9 mouse cellular contexts compared by ENCODE assay signal in genomic region chr6:3496210-3496609, GRCm38 (mm10). TPM values are rescaled to one million over a fixed set of nuclear protein-coding genes. Genes with fewer than 3 reads are reported as not detected.
DNase-seq lines count a peak whose midpoint lies in the region; ATAC-seq and TF ChIP-seq lines count a peak whose summit lies in the region.
"Had no signal": no experiment of that assay in that cellular context is flagged by ENCODE, and none has a peak within 500 bp of the region (broad histone marks: within the 10 kb centered on the region; RNA-seq: fewer than 3 reads in every experiment).

No protein-coding gene starts in this region.

- H3K27ac ChIP-seq in midbrain, postnatal 0 days (ENCODE audit: low read depth, low read length) = no peak overlapping the region
- H3K27ac ChIP-seq in midbrain, embryonic 10.5 days (replicated peaks) = no peak overlapping the region
- H3K27ac ChIP-seq: embryonic facial prominence, embryonic 12.5 days had no signal

- TF ChIP-seq CTCF in midbrain, postnatal 0 days (IDR thresholded peaks at IDR 0.05) = peak; percentile 84

- WGBS in midbrain, postnatal 0 days = 7% methylated on average over 2 of the region's 2 CpGs
- 5% methylated on average over 2 of the region's 2 CpGs for WGBS in midbrain, embryonic 10.5 days

- no peaks in the 10 kb centered on the region for H3K27me3 ChIP-seq in midbrain, postnatal 0 days (ENCODE audit: insufficient read depth, low read length)
- no peaks in the 10 kb centered on the region for H3K27me3 ChIP-seq in midbrain, embryonic 10.5 days (ENCODE audit: low read depth, poor library complexity, severe bottlenecking)
- H3K27me3 ChIP-seq: embryonic facial prominence, embryonic 12.5 days had no signal

- DNase-seq in heart, adult 8-10 months (ENCODE audit: low spot score) = peak; percentile 49
- no peak for DNase-seq in heart, postnatal 25 days (ENCODE audit: low spot score)
- peak; percentile 92 for DNase-seq in midbrain, postnatal 0 days (ENCODE audit: low spot score)
- no peak for DNase-seq in midbrain, embryonic 10.5 days (ENCODE audit: low spot score)
- DNase-seq in MN1 (ENCODE audit: low spot score) = peak; percentile 69
- peak; percentile 7 to 57 for DNase-seq in heart, postnatal 14 days
- DNase-seq in thymus, postnatal 14 days = peak; percentile 55
- DNase-seq in urinary bladder, postnatal 36 days (ENCODE audit: low spot score in 2 of 2) = no peak

- intact Hi-C loops in heart, postnatal 25 days (cut with DNase I) = loop anchor here (5.0 kb wide), 1 partner anchor 591 kb away; the partner anchor contains the start of gene Bet1
- intact Hi-C loops in heart, postnatal 14 days (cut with DNase I) = no loop called here

- H3K4me3 ChIP-seq in midbrain, postnatal 0 days (ENCODE audit: low read depth, low read length) = no peak overlapping the region
- H3K4me3 ChIP-seq in midbrain, embryonic 10.5 days = no peak overlapping the region
- H3K4me3 ChIP-seq: embryonic facial prominence, embryonic 12.5 days had no signal

- no peaks in the 10 kb centered on the region for H3K9me3 ChIP-seq in midbrain, postnatal 0 days (ENCODE audit: low read length)
- no peaks in the 10 kb centered on the region for H3K9me3 ChIP-seq in midbrain, embryonic 10.5 days (replicated peaks)
- H3K9me3 ChIP-seq: embryonic facial prominence, embryonic 12.5 days had no signal

- H3K36me3 ChIP-seq in midbrain, postnatal 0 days (ENCODE audit: insufficient read depth, low read length) = no peaks in the 10 kb centered on the region
- H3K36me3 ChIP-seq in midbrain, embryonic 10.5 days = no peaks in the 10 kb centered on the region
- H3K36me3 ChIP-seq: embryonic facial prominence, embryonic 12.5 days had no signal

- H3K9ac ChIP-seq in midbrain, postnatal 0 days (replicated peaks; ENCODE audit: low read length, poor library complexity, severe bottlenecking) = no peak overlapping the region
- H3K9ac ChIP-seq: embryonic facial prominence, embryonic 12.5 days had no signal

- H3K4me1 ChIP-seq in midbrain, postnatal 0 days (ENCODE audit: insufficient read depth, low read length) = peaks cover 2% of the 10 kb centered on the region; the same call in 1 of the 2 replicates
- peaks cover 17% of the 10 kb centered on the region for H3K4me1 ChIP-seq in midbrain, embryonic 10.5 days

- H3K4me2 ChIP-seq in midbrain, postnatal 0 days (ENCODE audit: low read depth, low read length, poor library complexity, severe bottlenecking) = no peak overlapping the region
- H3K4me2 ChIP-seq: embryonic facial prominence, embryonic 12.5 days had no signal

- ATAC-seq in midbrain, postnatal 0 days (ENCODE audit: low FRiP score) = no peak

RNA-seq across cellular contexts. Expression of gene Hepacam2, which starts 1.9 kb away (rescaled TPM):
- under 1 TPM; 0.11 to 0.41 (median 0.25) TPM for total RNA-seq in heart, adult 8-10 months (2022)
- under 1 TPM; 0.26 to 0.28 TPM for total RNA-seq in heart, postnatal 25 days (2021)
- 2.0 and 3.0 TPM in 2 replicates for total RNA-seq in midbrain, postnatal 0 days (2014; rRNA removed)
- polyA plus RNA-seq in midbrain, postnatal 0 days (2015; fragmentation: Nextera tagmentation; extraction: Ambion mirVana) = 1.4 and 1.6 TPM in 2 replicates
- 1.7 and 2.4 TPM in 2 replicates for polyA plus RNA-seq in midbrain, embryonic 10.5 days (2016; fragmentation: Nextera tagmentation; extraction: Ambion mirVana)
- not detected for total RNA-seq in heart, postnatal 14 days (2021)

RNA-seq across cellular contexts. Expression of gene Vps50, which starts 2.0 kb away (rescaled TPM):
- total RNA-seq in heart, adult 8-10 months (2022) = 10 to 100 TPM; 12.4 to 17.2 (median 16.0) TPM
- total RNA-seq in heart, postnatal 25 days (2021) = 10 to 100 TPM; 14.3 to 15.0 TPM
- total RNA-seq in midbrain, postnatal 0 days (2014; rRNA removed) = 36.5 and 40.9 TPM in 2 replicates
- 46.4 and 51.8 TPM in 2 replicates for polyA plus RNA-seq in midbrain, postnatal 0 days (2015; fragmentation: Nextera tagmentation; extraction: Ambion mirVana)
- polyA plus RNA-seq in midbrain, embryonic 10.5 days (2016; fragmentation: Nextera tagmentation; extraction: Ambion mirVana) = 36.9 and 41.0 TPM in 2 replicates
- total RNA-seq in heart, postnatal 14 days (2021) = 10 to 100 TPM; 14.3 to 15.4 TPM

Comparison
In these comparisons a context has a peak if more than half of its experiments do, and no peak if none do; other contexts are left out.
1. DNase-seq: peak in heart, adult 8-10 months (single experiment), midbrain, postnatal 0 days (single experiment), MN1 (single experiment), heart, postnatal 14 days (2 of 2) and thymus, postnatal 14 days (single experiment); none in heart, postnatal 25 days (single experiment), midbrain, embryonic 10.5 days (single experiment) and urinary bladder, postnatal 36 days (0 of 2).